Mouse (Mus musculus) spleen, adult 2 months (tissue): ENCODE data around the gene Olfr765.
"Not testable (repeated sequence)": the region's sequence is repeated elsewhere in the genome, so short reads cannot be mapped to it uniquely, and the experiment has no call there.

Experiments used
- CTCF ChIP-seq: fragments of 200-500 bp; IDR thresholded peaks from 2 replicates; pipeline ENCODE4 v1.5.1; 2011; ENCODE audit warnings: mild to moderate bottlenecking, inconsistent platforms; ENCODE audit not compliant: insufficient read depth, insufficient read length, insufficient replicate concordance; ENCODE audit errors: extremely low read depth
- POLR2A ChIP-seq: fragments of 200-500 bp; IDR thresholded peaks from 2 replicates; pipeline ENCODE4 v1.6.1; 2011; ENCODE audit warnings: low read depth, low read length, inconsistent platforms

DNA sequence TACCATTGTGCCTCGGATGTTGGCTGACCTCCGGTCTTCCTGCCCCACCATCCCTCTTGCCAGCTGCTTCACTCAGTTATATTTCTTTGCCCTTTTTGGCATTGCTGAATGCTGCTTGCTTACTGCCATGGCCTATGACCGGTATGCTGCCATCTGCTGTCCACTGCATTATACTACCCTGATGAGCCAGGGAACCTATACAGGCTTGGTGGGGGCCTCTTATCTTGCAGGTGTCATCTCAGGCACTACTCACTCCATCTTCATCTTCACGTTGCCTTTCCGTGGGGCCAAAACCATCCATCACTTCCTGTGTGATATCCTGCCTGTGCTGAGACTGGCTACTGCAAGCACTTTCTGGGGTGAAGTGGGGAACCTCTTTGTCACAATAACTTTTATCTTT lies 38.3 kb downstream of the Olfr765 start:
- not testable (repeated sequence) for TF ChIP-seq CTCF, POLR2A
